Mouse (Mus musculus): ENCODE results near the gene Acot8.

Acot8 gene

DNA sequence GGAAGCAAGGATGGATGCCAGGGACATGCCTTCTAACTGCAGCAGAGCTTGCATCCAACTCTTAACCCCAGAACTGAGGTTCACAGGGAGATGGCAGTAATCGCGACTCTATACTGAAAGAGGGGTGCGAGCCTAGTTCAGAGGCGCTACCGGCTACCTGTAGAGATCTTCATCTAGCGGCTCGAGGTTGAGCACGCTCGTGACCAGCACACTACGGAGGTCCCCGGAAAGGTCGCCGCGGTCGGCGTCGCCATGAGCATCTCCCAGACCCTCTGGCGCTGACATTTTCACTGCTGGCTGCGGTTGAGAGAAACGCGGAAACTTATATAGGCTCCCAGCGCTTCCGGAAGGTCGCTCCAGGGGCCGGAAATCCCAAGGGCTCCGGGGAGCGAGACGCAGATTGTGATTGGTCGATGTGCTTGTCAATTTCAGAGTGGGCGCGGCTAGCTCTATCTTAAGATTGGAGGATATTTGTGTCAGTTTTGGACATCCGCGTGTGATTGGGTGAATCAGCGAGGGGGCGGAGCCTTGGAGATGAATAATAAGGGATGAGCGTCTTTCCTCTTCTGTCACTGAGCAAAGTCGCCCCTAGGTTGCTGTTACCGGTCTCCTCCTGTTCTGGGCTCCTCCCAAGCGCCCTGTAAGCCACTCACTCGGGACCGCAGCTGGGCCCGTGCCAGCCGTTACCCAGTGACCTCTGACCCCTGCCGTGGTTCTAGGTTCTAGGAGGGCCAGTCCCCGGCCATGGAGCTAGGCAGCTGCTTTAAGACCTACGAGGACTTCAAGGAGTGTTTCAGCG is at the start of gene Acot8, which contains the start of gene Zswim3:
Gene Acot8 (minus strand): TSS at position 350 of the 799 bp plus-strand sequence.
Gene Zswim3 (plus strand): TSS at position 566 of the 799 bp plus-strand sequence.
- no peak for TF ChIP-seq GATA4 (IDR thresholded peaks at IDR 0.05; ENCODE audit: insufficient replicate concordance, low read length)

DNA sequence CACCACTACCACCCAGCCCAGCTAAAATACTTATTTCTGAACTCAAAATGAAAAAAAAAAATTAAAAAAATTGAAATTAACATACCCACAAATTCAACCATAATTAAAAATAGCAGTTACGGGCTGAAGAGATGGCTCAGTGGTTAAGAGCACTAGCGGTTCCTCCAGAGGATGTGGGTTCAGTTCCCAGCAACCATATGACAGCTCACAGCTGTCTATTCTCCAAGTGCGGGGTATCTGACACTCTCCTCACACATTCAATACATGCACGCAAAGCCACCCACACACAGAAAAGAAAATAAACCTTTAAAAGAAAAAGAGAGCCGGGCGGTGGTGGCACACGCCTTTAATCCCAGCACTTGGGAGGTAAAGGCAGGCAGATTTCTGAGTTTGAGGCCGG is 45.4 kb upstream of the Acot8 start:
- TF ChIP-seq GATA4 (IDR thresholded peaks at IDR 0.05; ENCODE audit: insufficient replicate concordance, low read length) = no peak

DNA sequence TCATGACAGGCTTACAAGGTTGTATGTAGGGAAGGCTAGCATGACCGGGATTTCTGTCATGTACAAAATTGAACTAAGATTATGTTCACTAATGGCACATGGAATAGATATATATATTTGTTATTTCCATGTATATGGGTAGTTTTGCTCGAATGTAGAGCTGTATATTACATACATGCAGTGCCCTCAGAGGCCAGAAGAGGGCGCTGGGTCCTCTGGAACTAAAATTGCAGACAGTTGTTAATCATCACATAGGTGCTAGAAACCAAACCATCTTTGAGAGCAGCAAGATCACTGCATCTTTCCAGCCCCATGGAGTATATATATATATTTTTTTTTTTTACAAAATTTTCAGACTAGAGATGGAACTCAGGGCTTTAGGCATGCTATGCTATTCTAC is 41.1 kb upstream of the Acot8 start:
- TF ChIP-seq GATA4 (IDR thresholded peaks at IDR 0.05; ENCODE audit: insufficient replicate concordance, low read length) = no peak

DNA sequence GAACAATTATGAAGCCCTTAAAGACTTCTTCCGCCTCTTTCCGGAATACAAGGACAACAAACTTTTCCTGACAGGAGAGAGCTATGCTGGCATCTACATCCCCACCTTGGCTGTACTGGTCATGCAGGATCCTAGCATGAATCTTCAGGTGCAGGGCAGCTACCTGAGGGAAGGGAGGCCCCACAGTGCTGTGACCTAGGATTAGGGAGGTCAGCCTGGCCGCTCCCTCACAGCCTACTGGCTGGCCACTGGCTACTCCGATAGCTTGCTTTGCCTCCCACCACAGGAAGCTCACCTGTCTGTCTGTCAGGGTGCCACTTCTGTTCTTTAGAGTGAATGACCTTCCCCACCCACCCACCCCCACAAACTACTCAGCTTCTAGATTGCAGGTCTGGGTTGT is 30.5 kb upstream of the Acot8 start:
- TF ChIP-seq GATA4 (IDR thresholded peaks at IDR 0.05; ENCODE audit: insufficient replicate concordance, low read length) = no peak

DNA sequence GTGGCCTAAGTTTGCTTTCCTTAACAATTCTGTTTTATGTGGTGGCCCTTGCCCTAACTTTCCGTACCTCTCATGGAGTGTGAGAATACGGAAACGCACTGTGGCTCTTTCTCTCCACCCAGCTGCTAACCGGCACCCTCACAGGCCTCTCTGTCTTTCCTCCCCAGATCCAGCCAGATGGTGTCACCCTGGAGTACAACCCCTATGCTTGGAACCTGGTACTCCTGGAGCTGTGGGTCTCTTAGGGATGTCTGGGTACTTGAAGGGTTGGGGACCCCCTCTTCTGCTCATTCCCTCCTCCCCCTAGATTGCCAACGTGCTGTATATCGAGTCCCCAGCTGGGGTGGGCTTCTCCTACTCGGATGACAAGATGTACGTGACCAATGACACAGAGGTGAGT is 29.8 kb upstream of the Acot8 start:
- TF ChIP-seq GATA4 (IDR thresholded peaks at IDR 0.05; ENCODE audit: insufficient replicate concordance, low read length) = no peak

DNA sequence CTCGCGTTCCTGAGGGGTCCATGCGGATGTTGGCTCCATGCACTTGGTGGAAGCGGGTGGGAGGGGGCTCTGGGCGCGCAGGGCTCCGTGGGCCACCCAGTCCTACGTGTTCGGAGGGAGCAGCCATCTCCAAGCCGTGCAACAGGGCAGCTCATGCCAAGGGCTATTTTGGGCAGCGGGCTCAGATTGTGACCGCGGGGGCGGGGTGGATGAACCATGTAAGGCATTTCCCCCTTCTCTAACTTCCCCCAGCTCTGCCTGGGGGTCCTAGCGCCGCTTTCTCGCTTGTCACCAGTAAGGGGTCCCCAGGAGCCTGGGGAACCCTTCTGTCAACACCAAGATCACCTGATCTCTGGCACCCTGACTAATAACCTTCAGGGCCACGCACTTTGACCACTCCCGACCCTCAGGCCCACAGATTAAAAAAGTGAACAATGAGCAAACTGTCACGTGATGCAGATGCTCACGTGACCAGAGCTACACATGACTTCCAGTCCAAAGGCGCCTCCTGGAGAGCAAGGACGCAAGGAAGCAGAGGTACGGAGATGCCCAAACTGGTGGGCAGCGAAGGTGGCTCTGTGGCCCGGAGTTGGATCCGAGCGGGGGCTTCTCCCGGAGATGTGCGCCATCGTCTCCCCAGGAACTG is 28.8 kb upstream of the Acot8 start, which contains the start of gene Neurl2:
Gene Neurl2 (minus strand): TSS at position 143 of the 646 bp plus-strand sequence.
- no peak for TF ChIP-seq GATA4 (IDR thresholded peaks at IDR 0.05; ENCODE audit: insufficient replicate concordance, low read length)

DNA sequence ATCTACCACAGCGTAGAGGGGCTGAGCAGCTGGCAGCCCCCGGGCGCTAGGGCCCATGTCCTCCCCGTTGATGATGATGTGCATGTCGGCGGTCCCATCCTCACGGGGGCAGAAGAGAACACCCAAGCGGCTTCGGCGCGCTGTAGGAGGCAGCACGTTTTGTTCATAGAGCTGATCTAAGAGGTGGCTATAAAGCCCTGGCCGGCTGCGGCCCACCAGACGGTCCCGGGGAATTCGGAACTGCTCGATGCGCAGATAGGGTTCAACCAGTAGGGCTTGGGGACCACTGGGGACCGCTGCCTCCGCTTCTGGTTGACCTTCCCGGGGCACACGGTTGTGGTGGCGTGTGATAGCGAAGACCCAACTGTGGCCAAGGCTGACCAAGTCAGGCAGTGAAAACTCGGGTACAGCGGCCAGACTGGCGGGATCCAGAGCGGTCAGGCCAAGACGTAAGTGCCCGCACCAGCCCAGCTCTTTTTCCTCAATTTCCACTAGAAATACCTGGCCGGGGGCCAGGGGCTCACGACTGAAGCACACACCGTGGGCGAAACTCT is 28.1 kb upstream of the Acot8 start, which contains the start of gene Ctsa:
Gene Ctsa (plus strand): TSS at position 126 of the 554 bp plus-strand sequence.
- TF ChIP-seq GATA4 (IDR thresholded peaks at IDR 0.05; ENCODE audit: insufficient replicate concordance, low read length) = no peak

DNA sequence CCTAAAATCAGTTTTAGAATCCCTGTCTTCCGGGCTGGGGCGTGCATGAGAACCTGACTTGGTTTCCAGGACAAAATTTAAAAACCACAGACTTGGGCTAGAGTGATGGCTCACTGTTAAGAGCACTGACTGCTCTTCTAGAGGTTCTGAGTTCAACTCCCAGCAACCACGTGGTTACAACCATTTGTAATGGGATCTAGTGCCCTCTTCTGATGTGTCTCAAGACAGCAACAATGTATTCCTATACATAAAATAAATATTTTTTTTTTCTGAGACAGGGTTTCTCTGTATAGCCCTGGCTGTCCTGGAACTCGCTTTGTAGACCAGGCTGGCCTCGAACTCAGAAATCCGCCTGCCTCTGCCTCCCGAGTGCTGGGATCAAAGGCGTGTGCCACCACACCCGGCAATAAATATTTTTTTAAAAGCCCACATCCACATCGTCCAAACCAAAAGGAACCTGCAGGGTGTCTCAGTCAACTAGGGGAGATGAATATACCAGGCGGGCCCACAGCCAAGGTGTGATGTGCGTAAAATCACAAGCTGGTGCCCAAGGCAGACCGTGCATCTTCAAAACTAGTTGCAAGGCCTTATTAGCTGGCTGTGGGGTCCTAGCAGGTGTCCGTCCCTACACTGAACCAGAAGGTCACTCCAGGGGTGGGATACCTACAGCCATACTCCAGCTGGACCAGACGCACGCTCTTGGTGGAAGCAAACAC is 27.5 kb upstream of the Acot8 start:
- no peak for TF ChIP-seq GATA4 (IDR thresholded peaks at IDR 0.05; ENCODE audit: insufficient replicate concordance, low read length)

DNA sequence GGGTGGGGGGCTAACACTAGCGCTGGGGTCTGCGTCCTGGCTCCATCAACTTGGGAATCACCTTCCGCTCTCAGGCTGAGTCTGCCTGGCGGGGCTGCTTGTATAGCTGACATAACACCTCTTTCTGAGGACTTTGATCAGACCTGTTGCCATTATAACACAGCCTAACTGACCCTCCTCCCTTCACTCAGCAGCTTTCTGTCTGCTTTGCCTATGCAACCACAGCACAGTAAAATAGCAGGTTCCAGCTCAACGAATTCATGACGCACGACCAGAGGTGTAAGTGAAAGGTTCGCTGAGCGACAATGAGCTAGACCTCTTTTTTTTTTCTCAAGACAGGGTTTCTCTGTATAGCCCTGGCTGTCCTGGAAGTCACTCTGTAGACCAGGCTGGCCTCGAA is 26.3 kb upstream of the Acot8 start:
- no peak for TF ChIP-seq GATA4 (IDR thresholded peaks at IDR 0.05; ENCODE audit: insufficient replicate concordance, low read length)

DNA sequence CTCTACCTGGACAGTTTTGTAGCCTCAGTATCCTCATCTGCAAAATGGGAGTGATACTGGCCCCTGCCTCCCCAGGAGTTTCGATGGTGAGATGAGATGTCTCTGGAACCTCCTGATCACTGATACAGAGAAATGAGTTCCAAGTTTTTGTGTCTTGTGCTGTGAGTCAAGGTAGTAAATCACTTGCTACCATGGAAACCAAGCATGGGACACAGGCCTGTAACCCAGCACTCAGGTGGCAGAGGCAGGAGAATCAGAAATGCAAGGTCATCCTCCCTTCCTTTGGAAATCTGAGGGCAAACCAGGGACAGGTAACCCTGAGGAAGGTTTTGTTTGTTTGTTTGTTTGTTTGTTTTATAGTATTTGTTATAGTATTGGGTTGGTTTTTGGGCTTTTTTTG is 24.4 kb upstream of the Acot8 start:
- no peak for TF ChIP-seq GATA4 (IDR thresholded peaks at IDR 0.05; ENCODE audit: insufficient replicate concordance, low read length)

DNA sequence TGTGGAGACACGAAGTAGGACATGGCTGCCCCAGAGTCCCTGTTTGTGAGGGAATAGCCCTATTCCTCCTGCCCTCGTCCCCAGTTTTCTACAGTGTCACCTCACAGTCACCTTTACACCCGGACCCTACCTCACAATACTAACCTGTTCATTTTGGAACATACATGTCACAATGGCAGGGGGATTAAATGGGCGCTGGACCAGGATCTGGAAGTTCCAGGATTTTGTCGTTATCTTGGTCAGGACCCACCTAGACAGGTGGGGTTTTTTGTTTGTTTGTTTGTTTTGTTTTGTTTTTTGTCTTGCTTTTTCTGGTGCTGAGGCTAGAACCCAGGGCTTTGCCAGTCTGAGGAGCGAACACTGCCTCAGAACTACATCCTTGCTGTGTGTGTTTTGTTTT is 23.8 kb upstream of the Acot8 start, which contains the start of gene Spata25:
Gene Spata25 (minus strand): TSS at position 101 of the 400 bp plus-strand sequence.
- TF ChIP-seq GATA4 (IDR thresholded peaks at IDR 0.05; ENCODE audit: insufficient replicate concordance, low read length) = no peak

DNA sequence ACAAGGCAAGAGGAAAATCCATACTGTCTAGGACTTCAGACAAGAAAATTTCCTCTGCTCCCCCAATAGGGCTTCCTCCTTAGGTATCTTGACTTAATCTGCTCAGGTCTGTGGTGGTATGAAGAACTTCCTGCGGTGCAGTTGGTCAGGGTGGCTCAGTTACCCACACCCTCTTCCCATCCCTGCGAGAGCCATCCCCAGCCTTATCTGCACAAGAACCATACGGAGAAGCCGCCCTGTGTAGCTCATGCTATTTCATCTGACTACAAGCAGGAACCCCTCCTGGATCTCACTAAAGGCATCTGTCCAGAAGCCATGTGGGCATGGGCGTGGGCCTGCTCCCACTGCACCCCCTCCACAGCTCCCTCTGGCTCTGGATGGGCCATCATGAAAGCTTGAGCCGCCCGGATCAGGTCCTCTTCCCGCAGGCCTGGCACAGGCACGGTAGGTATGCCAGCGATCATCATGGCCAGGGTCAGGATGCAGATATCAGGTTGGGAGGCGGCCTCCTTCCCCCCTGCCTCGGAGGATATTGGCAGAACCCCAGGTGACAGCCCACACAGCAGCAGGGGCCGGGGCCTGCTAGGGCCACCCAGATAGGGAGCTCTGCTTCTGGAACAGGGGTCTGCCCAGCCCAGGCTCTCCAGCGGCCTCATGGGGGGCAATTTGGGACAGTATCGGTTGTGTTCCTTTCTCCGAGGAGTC is 22.6 kb upstream of the Acot8 start:
- TF ChIP-seq GATA4 (IDR thresholded peaks at IDR 0.05; ENCODE audit: insufficient replicate concordance, low read length) = no peak

DNA sequence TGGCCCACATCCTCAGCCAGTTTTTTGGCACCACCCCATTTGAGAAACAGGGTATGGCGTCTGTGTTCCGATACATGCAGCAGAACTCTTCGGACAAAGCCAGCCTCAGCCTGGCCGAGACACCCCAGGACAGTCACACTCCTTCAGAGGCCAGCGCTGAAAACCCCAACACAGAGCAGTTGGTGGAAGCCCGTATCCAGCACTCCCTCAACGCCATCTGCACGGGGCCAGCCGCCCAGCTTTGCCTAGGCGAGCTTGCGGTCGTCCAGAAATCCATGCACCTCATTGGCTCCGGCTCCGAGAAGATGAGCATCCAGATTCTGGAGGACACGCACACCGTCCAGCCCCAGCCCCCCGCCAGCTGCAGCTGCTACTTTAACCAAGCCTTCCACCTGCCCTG is 20.8 kb upstream of the Acot8 start:
- no peak for TF ChIP-seq GATA4 (IDR thresholded peaks at IDR 0.05; ENCODE audit: insufficient replicate concordance, low read length)

DNA sequence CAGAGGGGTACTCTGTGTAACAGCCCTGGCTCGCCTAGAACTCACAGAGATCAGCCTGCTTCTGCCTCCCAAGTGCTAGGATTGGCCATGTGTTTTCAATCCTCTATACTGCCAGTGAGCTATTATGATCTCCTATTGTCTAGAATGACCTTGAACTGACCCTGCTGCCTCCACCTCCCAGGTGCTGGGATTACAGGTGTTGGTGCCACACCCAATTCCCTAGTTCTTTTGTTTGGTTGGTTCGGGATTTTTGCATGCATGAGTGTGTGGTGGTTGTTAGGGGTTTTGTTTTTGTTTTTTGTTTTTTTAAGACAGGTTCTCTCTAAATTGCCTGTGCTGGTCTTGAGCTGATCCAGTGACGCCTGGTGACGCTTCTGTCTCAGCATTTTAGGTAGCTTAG is 19.3 kb upstream of the Acot8 start:
- no peak for TF ChIP-seq GATA4 (IDR thresholded peaks at IDR 0.05; ENCODE audit: insufficient replicate concordance, low read length)

DNA sequence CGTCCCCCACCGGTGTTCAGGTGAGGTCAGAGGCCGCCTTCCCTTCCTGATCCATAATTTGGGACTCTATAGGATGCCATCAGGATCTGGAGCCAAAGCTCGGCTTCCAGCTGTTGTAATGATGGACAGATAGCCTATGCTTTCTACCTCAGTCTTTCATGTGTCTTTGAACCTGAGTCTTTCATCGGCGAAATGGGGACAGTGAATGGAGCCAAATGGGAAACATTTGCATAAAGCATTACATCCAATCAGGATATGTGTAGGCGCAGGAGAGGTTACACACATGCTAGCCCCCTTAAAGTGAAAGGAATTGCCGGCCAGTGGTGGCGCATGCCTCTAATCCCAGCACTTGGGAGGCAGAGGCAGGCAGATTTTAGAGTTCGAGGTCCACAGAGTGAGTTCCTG is 18.5 kb upstream of the Acot8 start:
- TF ChIP-seq GATA4 (IDR thresholded peaks at IDR 0.05; ENCODE audit: insufficient replicate concordance, low read length) = 0 out of 2 replicates have a peak, but pooled peaks have one; percentile 1

Data from liver, adult (tissue).